Mouse (Mus musculus): ENCODE measurements around the gene Rassf5.

- TF ChIP-seq CTCF (IDR thresholded peaks at IDR 0.05; ENCODE audit: borderline replicate concordance, insufficient read depth, low read depth, low read length) (peak; percentile 47; the same call in 1 of the 2 replicates), POLR2A (IDR thresholded peaks at IDR 0.05; ENCODE audit: borderline replicate concordance, insufficient read depth, low read length) (peak; percentile 56; the same call in 1 of the 2 replicates)
These were observed 106.7 kb downstream of the Rassf5 start, which contains the start of gene Dyrk3 for GRCm38 (mm10) chr1:131138191-131139016.

All from cerebellum, adult 2 months (tissue).